Mouse (Mus musculus) CD4-positive, CD25-positive, alpha-beta regulatory T cell, adult 2 months (primary cell): Measurements from ENCODE around the gene Fndc1.

ENCODE experiments used
- DNase-seq: peaks from one replicate; pipeline ENCODE4 v3.0.0-alpha.2; 2012; ENCODE audit warnings: low read depth, low spot score

Fndc1 gene

GRCm38 (mm10) chr17:7713020-7713419 is 114.1 kb downstream of the Fndc1 start:
- no peak for DNase-seq

GRCm38 (mm10) chr17:7707073-7707472 is 120.0 kb downstream of the Fndc1 start:
- DNase-seq = no peak

GRCm38 (mm10) chr17:7690271-7690670 is 136.8 kb downstream of the Fndc1 start:
- DNase-seq = no peak
